Mouse (Mus musculus) intestine, postnatal 0 days (tissue): ENCODE measurements around the gene Itgb5. TPM values are rescaled to one million over a fixed set of nuclear protein-coding genes. Genes with fewer than 3 reads are reported as not detected.
A peak's percentile ranks its signal among the peaks of the same experiment; 100 is the strongest.

Source experiments
- ATAC-seq: fragments of 200-750 bp; cut with Nextera tagmentation; 2 replicates; pipeline ENCODE4 v1.8.0; 2017; ENCODE audit warnings: mild to moderate bottlenecking, moderate TSS enrichment, moderate library complexity
- H3K27ac ChIP-seq: fragments of 300-500 bp; sonication (generic); 2 replicates; pipeline ENCODE4 v1.5.1; 2014; ENCODE audit warnings: mild to moderate bottlenecking, low read depth, low read length, moderate library complexity
- H3K27me3 ChIP-seq: fragments of 300-500 bp; sonication (generic); replicated peaks from 2 replicates; pipeline ENCODE4 v1.6.1; 2014; ENCODE audit warnings: low read length, mixed read lengths; ENCODE audit not compliant: control insufficient read depth, insufficient read depth
- H3K36me3 ChIP-seq: fragments of 300-500 bp; sonication (generic); 2 replicates; pipeline ENCODE4 v1.6.1; 2014; ENCODE audit warnings: mild to moderate bottlenecking, moderate library complexity; ENCODE audit not compliant: control insufficient read depth, insufficient read depth
- H3K4me1 ChIP-seq: fragments of 300-500 bp; sonication (generic); replicated peaks from 2 replicates; pipeline ENCODE4 v1.6.1; 2014; ENCODE audit warnings: antibody characterized with exemption, low read length, mixed read lengths; ENCODE audit not compliant: control insufficient read depth, insufficient read depth
- H3K4me2 ChIP-seq: fragments of 300-500 bp; sonication (generic); replicated peaks from 2 replicates; pipeline ENCODE4 v1.6.1; 2014; ENCODE audit warnings: low read depth, mild to moderate bottlenecking, moderate library complexity
- H3K4me3 ChIP-seq: fragments of 300-500 bp; sonication (generic); 2 replicates; pipeline ENCODE4 v1.5.1; 2014; ENCODE audit warnings: low read depth, low read length
- H3K9ac ChIP-seq: fragments of 300-500 bp; sonication (generic); 2 replicates; pipeline ENCODE4 v1.6.1; 2014; ENCODE audit warnings: mild to moderate bottlenecking, low read depth, low read length
- H3K9me3 ChIP-seq: fragments of 300-500 bp; sonication (generic); 2 replicates; pipeline ENCODE4 v1.6.1; 2016; ENCODE audit warnings: mixed run types; ENCODE audit not compliant: control insufficient read depth
- CTCF ChIP-seq: sonication (generic); IDR thresholded peaks from 2 replicates; pipeline ENCODE4 v1.5.1; 2016; ENCODE audit warnings: low read depth, mild to moderate bottlenecking, control low read depth, antibody characterized with exemption, moderate library complexity
- WGBS: fragments of 180-500 bp; shearing (Covaris S2); extraction: QIAGEN DNeasy Blood & Tissue Kit; methylation state at CpG from one replicate; pipeline ENCODE4 v1.1.7; 2014; 5-methylcytosine and 5-hydroxymethylcytosine counted together
- polyA plus RNA-seq: library from polyadenylated mRNA; unstranded; fragments of >200 nt; fragmentation: Nextera tagmentation; extraction: Ambion mirVana; gene quantifications from 2 replicates; pipeline ENCODE4 v1.2.1, GENCODE M21; 2015

Gene Itgb5
- polyA plus RNA-seq, 1 experiment from 2014 or later: 23.5 TPM

GRCm38 (mm10) chr16:33966538-33967282 is 137.2 kb downstream of the Itgb5 start, which contains the start of gene Umps:
Umps (minus strand) TSS chr16:33967038.
- Histone ChIP-seq H3K36me3 (peaks cover 9% of the 10 kb centered on the region), H3K4me3 (peak within 1 kb of the TSS; percentile 84), H3K4me1 (0 out of 2 replicates have a peak, but pooled peaks cover 6% of the 10 kb centered on the region), H3K9me3 (no peaks in the 10 kb centered on the region), H3K27me3 (no peaks in the 10 kb centered on the region), H3K9ac (peak within 1 kb of the TSS; percentile 68), H3K4me2 (peak within 1 kb of the TSS; percentile 95), H3K27ac (peak within 1 kb of the TSS; percentile 7; the same call in 1 of the 2 replicates)
- under 1% methylated on average over 44 of the region's 44 CpGs for WGBS
- TF ChIP-seq CTCF: no peak
- peak; percentile 71 for ATAC-seq

- no peak overlapping the region for H3K27ac ChIP-seq
- no peak for ATAC-seq
- 42% methylated on average over 2 of the region's 2 CpGs for WGBS
- H3K9ac ChIP-seq: peak overlapping the region; percentile 68
- H3K27me3 ChIP-seq: no peaks in the 10 kb centered on the region
- peaks cover 4% of the 10 kb centered on the region for H3K36me3 ChIP-seq
- TF ChIP-seq CTCF: no peak
- 0 out of 2 replicates have a peak, but pooled peaks cover 6% of the 10 kb centered on the region for H3K4me1 ChIP-seq
- H3K4me2 ChIP-seq: peak overlapping the region; percentile 95
- no peaks in the 10 kb centered on the region for H3K9me3 ChIP-seq
- H3K4me3 ChIP-seq: peak overlapping the region; percentile 84
These were observed 137.8 kb downstream of the Itgb5 start for GRCm38 (mm10) chr16:33967283-33967640.

- Histone ChIP-seq H3K27me3 (no peaks in the 10 kb centered on the region), H3K4me1 (no peaks in the 10 kb centered on the region), H3K27ac (no peak overlapping the region), H3K9ac (no peak overlapping the region), H3K4me3 (no peak overlapping the region), H3K9me3 (no peaks in the 10 kb centered on the region), H3K36me3 (no peaks in the 10 kb centered on the region), H3K4me2 (no peak overlapping the region)
- no peak for ATAC-seq
- 64% methylated on average over 2 of the region's 2 CpGs for WGBS
- TF ChIP-seq CTCF: no peak
These were observed 150.4 kb downstream of the Itgb5 start for GRCm38 (mm10) chr16:33979855-33980254.

- H3K4me3 ChIP-seq: no peak overlapping the region
- ATAC-seq: no peak
- H3K9me3 ChIP-seq: no peaks in the 10 kb centered on the region
- WGBS: 96% methylated on average over 6 of the region's 6 CpGs
- no peak for TF ChIP-seq CTCF
- H3K36me3 ChIP-seq: no peaks in the 10 kb centered on the region
- H3K27ac ChIP-seq: no peak overlapping the region
- H3K27me3 ChIP-seq: no peaks in the 10 kb centered on the region
- H3K4me2 ChIP-seq: no peak overlapping the region
- no peak overlapping the region for H3K9ac ChIP-seq
- no peaks in the 10 kb centered on the region; the same call in 1 of the 2 replicates for H3K4me1 ChIP-seq
These were observed 154.2 kb downstream of the Itgb5 start for GRCm38 (mm10) chr16:33983712-33984111.

GRCm38 (mm10) chr16:33985372-33985771 is 155.9 kb downstream of the Itgb5 start:
- H3K4me3 ChIP-seq: no peak overlapping the region
- no peaks in the 10 kb centered on the region for H3K27me3 ChIP-seq
- 88% methylated on average over 6 of the region's 6 CpGs for WGBS
- H3K27ac ChIP-seq: no peak overlapping the region
- no peak for ATAC-seq
- H3K9me3 ChIP-seq: no peaks in the 10 kb centered on the region
- no peak overlapping the region for H3K9ac ChIP-seq
- no peak for TF ChIP-seq CTCF
- no peaks in the 10 kb centered on the region; the same call in 1 of the 2 replicates for H3K4me1 ChIP-seq
- no peaks in the 10 kb centered on the region for H3K36me3 ChIP-seq
- H3K4me2 ChIP-seq: no peak overlapping the region

GRCm38 (mm10) chr16:33986993-33987392 is 157.5 kb downstream of the Itgb5 start:
- WGBS: 88% methylated on average over 7 of the region's 7 CpGs
- no peaks in the 10 kb centered on the region; the same call in 1 of the 2 replicates for H3K4me1 ChIP-seq
- no peak overlapping the region for H3K27ac ChIP-seq
- no peaks in the 10 kb centered on the region for H3K27me3 ChIP-seq
- no peak overlapping the region for H3K9ac ChIP-seq
- no peak overlapping the region for H3K4me2 ChIP-seq
- no peak for ATAC-seq
- no peak overlapping the region for H3K4me3 ChIP-seq
- no peak for TF ChIP-seq CTCF
- H3K36me3 ChIP-seq: no peaks in the 10 kb centered on the region
- H3K9me3 ChIP-seq: no peaks in the 10 kb centered on the region
